Mouse (Mus musculus) C2C12 (cell line): ENCODE data around the gene Ttll1. TPM values are rescaled to one million over a fixed set of nuclear protein-coding genes. Genes with fewer than 3 reads are reported as not detected.

Experiments
- H3K27me3 ChIP-seq: one replicate; pipeline ENCODE4 v1.6.1; 2011; ENCODE audit not compliant: control insufficient read depth, insufficient read depth, insufficient read length
- H3K36me3 ChIP-seq: one replicate; pipeline ENCODE4 v1.6.1; 2011; ENCODE audit not compliant: control insufficient read depth, insufficient read depth
- H3K4me3 ChIP-seq: one replicate; pipeline ENCODE4 v1.5.1; 2011; ENCODE audit warnings: mild to moderate bottlenecking, control low read depth; ENCODE audit not compliant: poor library complexity, insufficient read depth, severe bottlenecking
- H3K79me2 ChIP-seq: one replicate; pipeline ENCODE4 v1.6.1; 2011; ENCODE audit not compliant: control insufficient read depth, insufficient read depth
- H3K79me3 ChIP-seq: one replicate; pipeline ENCODE4 v1.6.1; 2011; ENCODE audit warnings: low read depth, control low read depth
- H3ac ChIP-seq: one replicate; pipeline ENCODE3; 2011; ENCODE audit warnings: low read depth; ENCODE audit not compliant: control insufficient read depth, insufficient read length
- CEBPB ChIP-seq: IDR thresholded peaks from one replicate; pipeline ENCODE4 v1.6.1; 2011; ENCODE audit warnings: low read depth, mild to moderate bottlenecking, control low read depth, moderate library complexity
- CTCF ChIP-seq: IDR thresholded peaks from one replicate; pipeline ENCODE4 v1.5.1; 2011; ENCODE audit not compliant: control insufficient read depth, insufficient read depth, insufficient read length
- FOSL1 ChIP-seq: IDR thresholded peaks from one replicate; pipeline ENCODE4 v1.8.0; 2011; ENCODE audit warnings: mild to moderate bottlenecking, low read length; ENCODE audit not compliant: poor library complexity, insufficient read depth, severe bottlenecking
- MAX ChIP-seq: IDR thresholded peaks from one replicate; pipeline ENCODE4 v1.6.1; 2011; ENCODE audit warnings: mild to moderate bottlenecking, control low read depth
- MYOD1 ChIP-seq: IDR thresholded peaks from one replicate; pipeline ENCODE4 v1.6.1; 2011; ENCODE audit warnings: low read depth; ENCODE audit not compliant: control insufficient read depth, insufficient read length
- MYOG ChIP-seq: IDR thresholded peaks from one replicate; pipeline ENCODE4 v1.6.1; 2011; ENCODE audit not compliant: control insufficient read depth, insufficient read length; ENCODE audit errors: extremely low read depth
- USF1 ChIP-seq: IDR thresholded peaks from one replicate; pipeline ENCODE4 v1.6.1; 2011; ENCODE audit warnings: low read depth, mild to moderate bottlenecking, control low read depth, moderate library complexity
- polyA plus RNA-seq: library from polyadenylated mRNA; unstranded; fragments of >200 nt; fragmentation: generic; extraction: Trizol; gene quantifications from one replicate; pipeline ENCODE4 v1.2.1, GENCODE M21; 2012; ENCODE audit warnings: missing spikeins

Ttll1 gene
- polyA plus RNA-seq, 1 experiment: 28.5 TPM

- H3K27me3 ChIP-seq: no peaks in the 10 kb centered on the region
- no peak for TF ChIP-seq MYOG
- no peak for TF ChIP-seq MAX
- TF ChIP-seq MYOD1: no peak
- no peak for TF ChIP-seq USF1
- no peak for TF ChIP-seq CEBPB
- TF ChIP-seq CTCF: no peak
- peak; percentile 72 for TF ChIP-seq FOSL1
- H3K79me2 ChIP-seq: peaks cover 100% of the 10 kb centered on the region
- peaks cover 20% of the 10 kb centered on the region for H3K36me3 ChIP-seq
- peaks cover 97% of the 10 kb centered on the region for H3K79me3 ChIP-seq
- peak overlapping the region; percentile 13 for H3ac ChIP-seq
- no peak overlapping the region for H3K4me3 ChIP-seq
Observed at GRCm38 (mm10) chr15:83451621-83452210, 59.0 kb downstream of the Ttll1 start.

GRCm38 (mm10) chr15:83450007-83450406, 60.7 kb downstream of the Ttll1 start:
- Histone ChIP-seq H3K79me2 (peaks cover 100% of the 10 kb centered on the region), H3K79me3 (peaks cover 99% of the 10 kb centered on the region), H3K36me3 (peaks cover 20% of the 10 kb centered on the region), H3K27me3 (no peaks in the 10 kb centered on the region), H3ac (no peak overlapping the region), H3K4me3 (no peak overlapping the region)
- no peak for TF ChIP-seq USF1
- TF ChIP-seq MYOG: no peak
- TF ChIP-seq MAX: no peak
- no peak for TF ChIP-seq FOSL1
- no peak for TF ChIP-seq CTCF
- no peak for TF ChIP-seq CEBPB
- TF ChIP-seq MYOD1: no peak

GRCm38 (mm10) chr15:83448646-83449045, 62.0 kb downstream of the Ttll1 start:
- TF ChIP-seq USF1 (no peak), MYOD1 (no peak), MYOG (no peak), MAX (no peak), CEBPB (no peak), CTCF (no peak), FOSL1 (no peak)
- Histone ChIP-seq H3K4me3 (no peak overlapping the region), H3K79me2 (peaks cover 100% of the 10 kb centered on the region), H3ac (no peak overlapping the region), H3K79me3 (peaks cover 99% of the 10 kb centered on the region), H3K36me3 (peaks cover 20% of the 10 kb centered on the region), H3K27me3 (no peaks in the 10 kb centered on the region)

GRCm38 (mm10) chr15:83447791-83448544, 62.7 kb downstream of the Ttll1 start:
- no peak for TF ChIP-seq CTCF
- TF ChIP-seq MYOD1: no peak
- no peak for TF ChIP-seq MAX
- TF ChIP-seq MYOG: no peak
- TF ChIP-seq FOSL1: no peak
- TF ChIP-seq USF1: no peak
- no peak for TF ChIP-seq CEBPB
- peaks cover 15% of the 10 kb centered on the region for H3K36me3 ChIP-seq
- no peaks in the 10 kb centered on the region for H3K27me3 ChIP-seq
- H3K79me3 ChIP-seq: peaks cover 99% of the 10 kb centered on the region
- H3ac ChIP-seq: no peak overlapping the region
- H3K4me3 ChIP-seq: no peak overlapping the region
- H3K79me2 ChIP-seq: peaks cover 100% of the 10 kb centered on the region

- TF ChIP-seq CEBPB (no peak), MAX (no peak), MYOD1 (no peak), CTCF (no peak), USF1 (no peak), MYOG (no peak), FOSL1 (no peak)
- Histone ChIP-seq H3K27me3 (no peaks in the 10 kb centered on the region), H3ac (no peak overlapping the region)
Observed at GRCm38 (mm10) chr15:83445908-83446307, 64.8 kb downstream of the Ttll1 start.

More at GRCm38 (mm10) chr15:83445908-83446307, 64.8 kb downstream of the Ttll1 start:
- peaks cover 100% of the 10 kb centered on the region for H3K79me2 ChIP-seq
- no peak overlapping the region for H3K4me3 ChIP-seq
- H3K79me3 ChIP-seq: peaks cover 99% of the 10 kb centered on the region
- H3K36me3 ChIP-seq: peaks cover 12% of the 10 kb centered on the region
